Mouse (Mus musculus) fat pad, adult 2 months (tissue): ENCODE data around the gene Commd6.

ENCODE experiments used
- DNase-seq: peaks from one replicate; pipeline ENCODE4 v3.0.0-alpha.2; 2011; ENCODE audit warnings: low read depth, low spot score; ENCODE audit errors: extremely low read depth

The Commd6 gene

DNA sequence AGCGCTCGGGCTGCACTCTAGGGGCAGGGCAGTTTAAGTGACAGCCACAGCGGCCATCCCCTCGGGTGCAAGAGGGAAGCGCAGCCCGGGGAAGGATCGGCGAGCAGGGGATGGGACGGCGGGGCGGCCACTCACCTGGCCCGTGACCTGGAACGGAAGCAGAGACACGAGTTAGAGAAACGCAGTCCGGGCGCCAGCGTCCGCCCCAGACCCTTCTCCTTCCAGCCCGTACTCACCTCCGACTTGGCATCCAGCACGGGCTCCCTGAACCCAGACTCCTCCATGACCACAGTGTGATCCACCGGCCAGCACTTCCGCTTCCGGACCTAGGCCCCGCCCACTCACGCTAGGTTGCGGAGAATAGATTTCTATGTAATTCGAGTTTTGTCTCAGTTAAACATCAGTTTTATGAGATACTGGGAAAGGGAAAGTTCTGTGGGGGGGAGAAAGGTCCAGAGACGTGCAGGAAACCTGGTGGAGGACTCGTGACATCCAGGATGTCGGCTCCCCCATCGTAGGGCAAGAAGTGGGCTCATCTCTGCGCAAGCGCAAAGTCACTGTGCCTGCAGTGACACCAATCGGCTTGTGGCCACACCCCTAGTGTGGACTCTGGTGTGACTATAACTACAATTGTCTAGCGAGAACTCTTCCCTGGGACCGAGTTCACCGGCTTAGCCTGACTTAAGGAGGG lies at the start of gene Commd6:
Commd6 (minus strand) TSS at position 534 of the 691 bp plus-strand sequence.
- DNase-seq: no peak

DNA sequence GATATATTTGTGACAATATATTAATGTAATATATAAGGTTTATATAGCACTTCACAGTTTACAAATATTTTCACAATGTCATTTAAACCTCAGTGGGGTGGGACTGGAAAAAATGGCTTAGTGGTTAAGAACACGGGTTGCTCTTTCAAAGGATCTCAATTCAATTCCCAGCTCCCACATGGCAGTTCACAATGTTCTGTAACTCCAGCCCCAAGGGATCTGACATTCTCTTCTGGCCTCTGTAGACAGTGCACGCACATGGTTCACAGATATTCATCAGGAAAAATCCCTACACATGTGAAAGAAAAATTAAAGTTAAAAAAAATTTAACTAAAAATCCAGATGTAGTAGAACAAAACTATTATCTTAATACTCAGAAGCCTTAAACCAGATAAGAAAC lies 47.9 kb upstream of the Commd6 start:
- no peak for DNase-seq

DNA sequence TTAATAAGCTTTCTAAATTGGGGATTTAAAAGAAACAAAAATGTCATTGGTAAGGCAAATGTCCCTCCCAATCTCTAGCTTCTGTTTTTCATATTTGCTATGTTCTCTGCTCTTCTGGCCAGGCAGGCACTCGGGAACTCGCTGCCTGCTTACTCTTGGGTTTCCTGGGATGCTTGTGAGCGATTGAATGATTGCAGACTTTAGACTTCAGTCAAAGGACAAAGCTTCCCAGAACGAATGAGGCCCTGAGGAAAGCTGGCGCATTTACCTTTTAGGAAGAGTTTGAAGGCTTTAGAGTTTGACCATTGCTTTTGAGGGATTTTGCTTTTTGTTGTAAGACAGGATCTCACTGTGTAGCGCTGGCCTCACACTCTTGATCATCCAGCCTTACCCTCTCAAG lies 47.2 kb upstream of the Commd6 start:
- DNase-seq: no peak

DNA sequence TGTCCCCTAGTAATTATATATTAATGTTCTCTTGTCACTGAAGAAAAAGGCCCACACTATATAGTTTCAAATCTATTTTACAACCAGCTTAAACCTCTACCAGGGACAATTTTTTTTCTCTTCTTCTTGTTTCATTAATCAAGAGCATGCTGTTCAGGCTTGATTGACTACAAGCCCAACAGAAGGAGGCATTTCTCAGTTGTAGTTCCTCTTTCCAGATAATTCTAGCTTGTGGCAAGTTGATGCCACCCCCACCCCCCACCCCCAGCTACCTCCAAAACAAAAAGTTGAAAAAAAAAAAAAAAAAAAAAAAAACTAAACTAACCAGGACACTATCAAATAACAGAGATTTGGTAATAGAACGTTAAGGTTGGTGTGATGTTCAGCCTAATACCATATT lies 31.7 kb upstream of the Commd6 start:
- DNase-seq: no peak

DNA sequence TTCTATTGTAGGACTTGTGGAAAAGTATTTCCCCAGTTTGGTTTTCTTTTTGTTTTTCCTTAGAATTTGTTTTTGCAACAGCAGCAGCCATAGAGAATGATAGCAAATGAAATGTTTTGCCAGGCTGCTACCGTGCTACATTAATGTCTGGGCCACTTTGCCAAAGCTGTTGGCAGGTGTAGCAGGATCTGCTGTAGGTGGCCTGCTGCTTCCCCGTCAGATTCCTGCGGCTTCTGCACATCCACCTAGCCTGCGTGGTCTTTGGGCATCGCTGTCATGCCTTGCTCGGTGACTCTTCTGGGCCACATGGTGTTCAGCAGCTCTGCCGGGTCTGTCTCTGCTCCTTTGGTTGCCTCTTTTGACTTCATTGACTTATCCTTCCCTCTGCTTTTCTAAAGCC lies 28.1 kb upstream of the Commd6 start:
- no peak for DNase-seq

DNA sequence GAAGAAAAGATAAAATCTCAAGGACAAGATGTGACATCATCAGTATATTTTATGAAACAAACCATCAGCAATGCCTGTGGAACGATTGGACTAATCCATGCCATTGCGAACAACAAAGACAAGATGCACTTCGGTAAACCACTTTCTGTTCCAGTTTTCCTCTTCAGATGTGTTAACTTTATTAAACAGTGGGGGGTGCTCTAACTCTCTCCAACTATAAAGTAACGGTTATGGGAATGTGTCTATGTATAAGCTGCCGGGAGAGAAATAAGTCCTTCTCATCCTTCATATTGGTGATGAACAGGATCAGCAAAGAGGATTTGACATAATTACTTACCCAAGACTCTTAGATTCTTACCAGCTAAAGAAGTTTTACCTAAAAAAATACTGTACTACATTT lies 26.1 kb upstream of the Commd6 start:
- no peak for DNase-seq

DNA sequence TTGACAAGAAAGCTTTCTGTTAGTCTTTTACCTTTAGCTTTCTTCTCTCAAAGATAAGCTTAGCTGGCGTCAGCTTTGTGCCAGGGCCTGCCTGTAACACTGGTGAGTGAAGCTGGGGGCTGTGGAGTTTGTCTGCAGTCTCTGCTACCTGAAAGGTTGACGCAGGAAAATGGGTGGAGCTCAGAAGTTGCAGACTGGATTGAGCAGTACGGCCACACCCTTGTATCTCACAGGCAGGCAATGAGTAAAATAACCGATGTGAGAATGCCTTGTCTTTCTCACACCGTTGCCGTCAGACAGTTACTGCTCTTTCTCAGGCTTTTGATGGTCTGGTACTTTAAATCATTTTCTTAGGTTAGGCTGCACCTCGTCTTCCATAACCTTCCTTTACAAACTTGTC lies 25.6 kb upstream of the Commd6 start:
- DNase-seq: no peak

DNA sequence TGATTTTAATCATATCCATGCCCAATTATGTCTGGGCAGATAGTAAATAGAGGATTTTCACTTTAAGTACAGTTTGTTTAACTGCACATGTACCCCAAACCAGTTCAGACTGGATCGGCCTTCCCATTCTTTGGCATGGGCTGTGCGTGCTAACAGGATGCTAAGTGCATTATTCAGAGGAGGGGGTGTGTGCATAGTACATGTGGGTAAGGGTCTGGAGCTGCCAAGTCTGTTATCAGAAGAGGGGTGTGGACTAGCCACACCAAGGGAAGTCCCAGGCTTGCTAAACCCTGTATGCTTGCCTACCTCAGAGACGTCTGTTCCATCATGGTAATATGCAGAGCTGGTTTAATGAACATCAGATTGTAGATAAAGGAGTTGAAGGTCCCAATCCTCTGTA lies 23.8 kb upstream of the Commd6 start:
- DNase-seq: no peak

DNA sequence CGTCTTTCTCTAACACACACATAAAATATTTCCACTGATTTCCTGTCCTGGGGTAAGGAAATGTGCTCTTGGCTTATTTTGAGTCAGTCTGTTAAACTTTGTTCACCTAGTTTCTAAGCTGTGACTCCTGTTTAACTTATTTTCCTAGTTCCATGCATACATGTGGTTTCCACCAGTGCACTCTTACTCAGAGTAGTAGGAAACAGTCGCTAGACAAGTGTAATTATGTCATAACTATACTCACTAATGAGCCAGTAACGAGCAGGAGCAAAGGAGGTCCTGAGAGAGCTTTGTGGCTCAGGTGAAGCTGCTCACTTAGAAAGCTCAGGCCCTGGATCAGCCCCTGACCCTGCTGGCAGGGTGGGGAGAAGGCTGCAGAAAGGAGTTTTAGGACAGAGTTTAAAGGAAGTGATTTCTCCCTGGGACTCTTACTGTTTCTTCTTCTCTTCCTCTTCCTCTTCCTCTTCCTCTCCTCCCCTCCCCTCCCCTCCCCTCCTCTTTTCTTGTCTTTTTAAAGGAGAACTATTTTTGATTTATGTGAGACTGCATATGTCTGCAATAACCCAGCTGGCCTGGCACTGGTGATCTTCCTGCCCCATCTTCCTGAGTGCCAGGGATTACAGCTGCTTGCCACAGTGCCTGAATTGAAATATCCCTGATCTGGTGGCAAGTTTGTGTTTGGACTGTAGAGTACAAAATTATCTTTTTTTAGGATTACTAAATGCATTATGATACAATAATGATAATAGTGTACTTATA lies 21.3 kb upstream of the Commd6 start:
- no peak for DNase-seq

DNA sequence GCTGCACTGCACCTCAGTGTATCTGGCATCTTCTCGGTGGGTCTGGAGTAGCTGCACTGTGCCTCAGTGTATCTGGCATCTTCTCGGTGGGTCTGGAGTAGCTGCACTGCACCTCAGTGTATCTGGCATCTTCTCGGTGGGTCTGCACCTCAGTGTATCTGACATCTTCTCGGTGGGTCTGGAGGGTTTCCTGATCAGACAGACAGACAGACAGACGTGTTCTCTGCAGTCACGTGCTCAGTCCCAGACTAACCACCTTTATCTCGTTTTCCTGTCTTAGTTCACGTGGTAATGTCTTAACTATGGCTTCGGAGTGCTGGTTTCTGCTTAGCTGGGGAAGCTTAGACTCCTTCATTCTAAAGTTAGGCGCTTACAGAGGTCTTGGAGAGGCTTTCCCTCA lies 15.8 kb upstream of the Commd6 start:
- no peak for DNase-seq

DNA sequence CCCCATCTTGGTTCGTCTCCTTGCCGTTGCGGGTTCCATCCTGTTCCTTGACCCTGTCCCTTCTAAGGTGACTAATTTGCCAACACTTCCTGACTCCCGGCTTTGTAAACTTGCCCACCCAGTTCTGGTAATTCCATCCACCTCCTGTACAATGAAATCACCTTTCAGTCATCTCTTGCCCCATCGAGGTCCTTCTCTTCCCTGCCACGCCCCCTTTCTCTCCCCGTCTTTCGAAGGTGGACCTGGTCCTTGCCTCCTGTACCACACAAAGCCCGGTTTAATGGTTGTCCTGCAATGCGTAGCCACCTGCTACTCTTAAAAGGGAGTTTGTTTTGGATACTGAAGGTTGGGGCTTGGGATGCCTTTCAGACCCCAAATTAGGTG lies 14.0 kb upstream of the Commd6 start:
- DNase-seq: no peak

DNA sequence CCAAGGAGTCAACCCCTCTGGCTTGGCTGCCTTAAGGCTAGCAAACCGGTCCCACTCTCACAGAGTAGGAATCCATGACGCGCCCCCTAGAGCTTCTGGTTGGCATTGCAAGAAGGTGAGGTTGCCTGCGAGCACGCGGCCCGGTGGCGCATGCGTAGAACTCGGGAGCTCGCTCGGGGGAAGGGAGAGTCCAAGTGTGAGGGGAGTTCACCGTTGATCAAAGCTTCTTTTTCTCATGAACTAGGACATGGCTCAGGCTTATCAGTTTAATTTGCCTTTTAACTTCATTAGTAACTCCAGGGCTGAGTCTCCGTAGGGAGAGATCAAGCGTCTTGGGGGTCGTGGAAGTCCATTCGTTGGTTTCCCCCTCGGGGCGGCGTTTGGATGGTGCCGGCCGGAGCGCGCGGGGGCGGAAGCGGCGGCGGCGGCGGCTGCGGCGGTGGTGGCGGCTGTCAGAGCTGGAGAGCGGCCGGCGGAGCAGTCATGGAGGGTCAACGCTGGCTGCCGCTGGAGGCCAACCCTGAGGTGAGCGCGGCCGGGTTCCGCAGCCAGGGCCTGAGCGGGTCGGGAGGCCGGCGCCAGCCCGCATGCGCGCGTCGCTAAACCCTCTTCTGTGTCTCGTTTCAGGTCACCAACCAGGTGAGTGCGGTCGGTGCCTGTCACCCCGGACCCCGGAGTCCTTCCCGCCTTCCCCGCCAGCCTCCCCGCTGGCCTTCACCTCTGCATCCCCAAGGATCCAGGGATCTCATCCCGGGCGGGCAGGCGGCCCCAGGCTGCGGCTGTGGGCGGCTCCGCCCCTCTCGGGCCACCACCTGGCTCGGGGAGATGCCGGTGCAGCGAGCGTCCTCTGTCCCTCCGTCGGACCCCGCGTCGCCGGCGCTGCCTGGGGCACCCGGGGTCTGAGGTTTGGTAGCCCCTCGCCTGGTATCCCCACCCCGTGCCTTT lies 13.4 kb upstream of the Commd6 start, which contains the start of gene Uchl3:
Uchl3 (plus strand) TSS at position 387 of the 945 bp plus-strand sequence.
- no peak for DNase-seq

DNA sequence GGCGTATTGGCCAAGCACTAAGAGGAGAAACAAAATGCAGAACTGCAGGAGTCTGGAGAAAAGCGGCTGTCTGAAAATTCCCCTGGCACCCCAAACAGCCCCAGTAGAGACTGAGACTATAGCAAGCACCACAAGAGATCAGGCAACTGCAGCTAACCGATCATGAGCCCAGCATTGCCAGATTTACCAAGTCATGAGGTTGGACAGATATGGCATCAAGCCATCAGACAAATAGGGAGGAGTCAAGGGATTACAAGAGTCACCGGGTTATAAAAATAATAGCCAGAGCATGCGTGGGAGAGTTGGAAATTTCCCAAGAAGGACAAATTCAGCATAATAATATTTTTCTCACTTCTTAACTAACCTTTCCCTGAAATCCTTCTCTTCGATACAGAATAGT lies 12.1 kb upstream of the Commd6 start:
- DNase-seq: no peak

DNA sequence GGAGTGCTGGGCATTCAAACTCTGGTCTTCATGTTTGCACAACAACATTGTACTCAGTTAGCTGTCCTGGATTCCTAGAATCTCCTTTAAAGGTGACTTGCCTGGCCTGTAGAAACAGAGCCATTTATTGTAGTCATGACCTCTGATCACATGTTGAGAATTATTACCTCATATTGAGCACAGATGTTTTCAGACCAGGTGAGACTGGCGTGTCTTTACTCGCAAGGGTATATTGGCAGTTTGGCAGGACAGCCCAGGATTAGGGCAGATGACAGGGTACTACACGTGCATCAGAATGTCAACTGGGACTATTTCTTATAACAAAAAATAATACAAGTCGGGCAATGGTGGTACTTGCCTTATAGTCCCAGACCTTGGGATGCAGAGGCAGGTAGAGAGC lies 10.1 kb upstream of the Commd6 start:
- DNase-seq: peak; percentile 67

DNA sequence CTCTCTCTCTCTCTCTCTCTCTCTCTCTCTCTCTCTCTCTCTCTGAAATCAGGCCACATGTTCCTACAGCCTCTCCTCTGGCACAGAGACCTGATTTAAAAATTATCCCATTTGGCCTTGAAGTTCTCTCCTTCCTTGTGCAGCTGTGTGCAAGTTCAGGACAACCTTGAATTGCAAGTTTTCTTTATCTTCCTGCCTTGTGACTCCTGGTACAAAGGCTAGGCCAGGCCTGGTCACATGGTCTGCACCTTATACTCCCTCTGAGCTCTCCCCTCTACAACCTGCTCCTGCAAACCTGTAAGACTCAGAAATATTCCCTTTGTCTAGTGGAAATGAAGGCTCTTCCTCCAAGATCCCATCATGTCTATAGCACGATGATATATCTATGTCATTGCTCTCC lies 4.5 kb upstream of the Commd6 start:
- no peak for DNase-seq

DNA sequence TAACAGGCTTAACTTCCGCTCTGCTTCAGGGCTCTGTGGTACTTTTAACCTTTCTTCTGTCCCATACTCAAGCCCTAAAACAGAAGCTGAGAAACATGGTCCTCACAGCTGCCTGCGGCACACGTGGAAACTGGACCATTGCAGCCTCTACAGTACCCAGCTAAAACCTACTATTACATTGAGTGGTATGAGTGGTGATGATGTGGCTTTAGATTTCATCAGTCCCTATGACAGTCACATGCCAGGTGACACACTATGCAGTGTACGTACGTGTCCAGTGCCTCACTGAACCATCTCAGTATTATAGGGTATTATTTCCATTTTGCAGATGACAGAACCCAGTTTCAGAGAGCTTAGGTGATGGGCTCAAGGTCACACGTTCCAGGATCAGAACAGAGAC lies 3.1 kb downstream of the Commd6 start:
- no peak for DNase-seq

DNA sequence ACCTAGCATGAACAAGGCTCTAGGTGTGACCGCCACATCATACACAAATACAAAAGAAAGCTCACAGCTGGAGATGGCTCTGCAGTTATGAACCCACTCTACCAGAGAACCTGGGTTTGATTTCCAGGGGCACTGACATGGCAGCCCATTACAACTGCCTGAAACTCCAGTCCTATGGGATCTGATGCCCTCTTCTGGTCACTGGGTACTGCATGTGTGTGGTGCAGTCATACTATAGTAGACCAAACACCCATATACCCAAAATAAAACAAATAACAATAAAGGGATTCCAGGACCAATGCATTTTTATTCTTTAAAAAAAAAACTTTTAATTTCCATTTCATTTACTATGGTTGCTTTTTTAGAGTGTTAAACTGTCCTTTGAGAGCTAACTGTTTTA lies 4.7 kb downstream of the Commd6 start:
- no peak for DNase-seq

DNA sequence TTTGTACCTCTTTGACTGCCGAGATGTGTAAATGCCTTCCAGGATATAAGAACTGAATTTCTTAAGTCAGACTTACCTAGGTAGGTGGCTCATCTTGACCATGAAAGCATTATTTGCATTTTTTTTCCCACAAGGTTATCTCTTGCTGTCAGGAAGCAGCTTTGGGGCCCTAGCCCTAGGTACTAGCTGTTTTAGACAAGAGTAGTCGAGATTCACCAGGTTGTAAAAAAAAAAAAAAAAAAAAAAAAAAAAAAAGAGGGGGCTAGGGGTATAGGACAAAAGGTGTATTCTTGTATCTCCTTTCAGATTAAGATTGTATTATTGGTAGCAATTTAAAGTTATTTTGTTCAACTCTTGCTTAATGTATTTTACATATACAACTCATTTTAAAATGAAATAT lies 9.9 kb downstream of the Commd6 start:
- DNase-seq: no peak

DNA sequence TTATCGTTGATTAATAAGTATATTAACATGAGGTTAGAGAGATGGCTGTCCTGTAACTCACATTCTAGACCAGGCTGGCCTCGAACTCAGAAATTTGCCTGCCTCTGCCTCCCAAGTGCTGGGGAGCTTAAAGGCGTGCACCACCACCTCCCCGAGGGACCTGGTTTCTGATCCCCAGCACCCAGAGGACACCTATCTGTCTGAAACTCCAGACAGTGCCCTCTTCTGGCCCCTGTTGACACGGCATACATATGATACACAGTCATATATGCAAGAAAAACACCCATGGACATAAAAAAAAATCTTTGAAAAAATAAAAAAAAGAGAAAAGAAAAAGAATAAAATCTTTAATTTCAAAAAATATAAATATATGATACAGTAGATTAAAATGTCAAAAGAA lies 22.8 kb downstream of the Commd6 start:
- no peak for DNase-seq

DNA sequence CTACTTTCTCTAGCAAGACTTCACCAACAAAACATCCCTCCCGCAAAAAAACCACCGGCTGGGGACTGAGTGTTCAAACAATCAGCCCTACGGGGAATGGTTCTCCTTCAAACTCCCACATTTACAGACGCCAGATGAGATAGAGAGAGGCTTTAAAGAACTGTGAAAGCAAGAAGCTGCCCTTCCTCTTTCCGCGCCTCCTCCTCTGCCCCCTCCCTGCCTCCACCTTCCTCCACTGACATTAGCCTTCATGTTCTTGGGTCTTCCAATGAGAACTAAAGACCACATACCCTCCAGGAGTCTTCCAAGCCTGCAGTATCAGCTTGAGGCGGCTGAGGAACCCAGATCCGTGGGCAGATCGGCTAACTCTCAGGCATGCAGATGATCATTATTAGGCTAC lies 24.3 kb downstream of the Commd6 start:
- no peak for DNase-seq

DNA sequence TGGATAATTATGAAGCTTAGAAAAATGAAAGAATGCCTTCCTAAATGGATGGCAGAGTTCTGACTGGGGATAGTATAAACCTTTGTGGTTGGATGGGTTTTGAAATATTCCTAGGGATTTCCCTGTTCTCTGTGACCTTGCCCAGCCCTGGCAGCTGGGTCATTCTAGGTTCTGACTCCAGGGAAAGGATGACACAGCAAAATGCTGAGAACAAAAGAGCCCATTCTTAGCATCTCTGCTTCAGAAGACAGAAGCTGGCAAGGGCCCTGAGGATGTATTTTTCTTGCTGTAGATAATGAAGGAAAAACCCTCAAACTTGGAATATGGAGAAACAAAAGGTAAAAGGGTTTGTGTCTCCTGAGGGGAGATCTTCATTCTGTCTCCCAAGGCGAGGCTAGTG lies 27.3 kb downstream of the Commd6 start:
- DNase-seq: peak; percentile 30

DNA sequence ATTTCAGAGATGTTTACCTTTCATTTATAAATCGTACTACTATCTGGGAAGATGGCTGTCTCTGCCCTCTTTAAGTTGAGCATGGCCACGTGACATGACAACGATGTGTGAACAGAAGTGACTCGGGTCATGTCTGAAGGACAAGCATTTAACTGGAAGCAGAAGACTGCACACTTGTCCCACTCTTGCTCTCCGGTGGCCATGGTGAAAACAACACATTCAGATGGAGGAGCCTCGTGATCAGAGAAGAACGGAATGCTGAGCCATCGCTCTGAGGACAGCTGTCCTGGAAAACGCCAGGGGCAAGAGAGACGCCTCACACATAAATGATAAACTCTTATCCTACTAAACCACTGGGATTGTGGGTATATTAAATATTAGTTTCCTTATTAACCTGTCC lies 29.8 kb downstream of the Commd6 start:
- DNase-seq: no peak
